ENCODE assay signal across 19 mouse cellular contexts in genomic region chr8:93842574-93842973, GRCm38 (mm10). TPM values are rescaled to one million over a fixed set of nuclear protein-coding genes. Genes with fewer than 3 reads are reported as not detected.
"Had no signal": no experiment of that assay in that cellular context is flagged by ENCODE, and none has a peak within 500 bp of the region (broad histone marks: within the 10 kb centered on the region; RNA-seq: fewer than 3 reads in every experiment).

No protein-coding gene starts in this region.

- H3K4me3 ChIP-seq: lung, embryonic 15.5 days; megakaryocyte, embryonic 14.5 days; midbrain, embryonic 12.5 days; midbrain, embryonic 15.5 days; neural tube, embryonic 12.5 days; stomach, embryonic 15.5 days had no signal

- DNase-seq: liver, postnatal 0 days; lung, adult 2 months; lung, postnatal 14 days; lung, postnatal 36 days; right cerebral cortex, postnatal 14 days; thymus, adult 2 months; thymus, postnatal 25 days; thymus, postnatal 4 days had no signal

- H3K27me3 ChIP-seq: lung, embryonic 15.5 days; midbrain, embryonic 15.5 days; neural tube, embryonic 12.5 days; stomach, embryonic 15.5 days had no signal

- H3K4me2 ChIP-seq: lung, embryonic 15.5 days; midbrain, embryonic 12.5 days; midbrain, embryonic 15.5 days; neural tube, embryonic 12.5 days; stomach, embryonic 15.5 days had no signal

- H3K9me3 ChIP-seq: lung, embryonic 15.5 days; megakaryocyte, embryonic 14.5 days; midbrain, embryonic 12.5 days; midbrain, embryonic 15.5 days; neural tube, embryonic 12.5 days; stomach, embryonic 15.5 days had no signal

- H3K9ac ChIP-seq: liver, postnatal 0 days; lung, embryonic 15.5 days; midbrain, embryonic 12.5 days; midbrain, embryonic 15.5 days; neural tube, embryonic 12.5 days; stomach, embryonic 15.5 days had no signal

- H3K27ac ChIP-seq: lung, embryonic 15.5 days; macrophage; midbrain, embryonic 12.5 days; neural tube, embryonic 12.5 days; stomach, embryonic 15.5 days; stomach, postnatal 0 days had no signal

- ATAC-seq: liver, postnatal 0 days; lung, postnatal 0 days; midbrain, embryonic 15.5 days had no signal

- H3K36me3 ChIP-seq: lung, embryonic 15.5 days; midbrain, embryonic 12.5 days; midbrain, embryonic 15.5 days; neural tube, embryonic 12.5 days; stomach, embryonic 15.5 days had no signal

RNA-seq across cellular contexts. Expression of gene Gnao1, which starts 32.8 kb away (rescaled TPM):
- total RNA-seq: megakaryocyte progenitor cell, adult 5-6 weeks; neutrophil, adult 5-6 weeks had no signal
- polyA plus RNA-seq: macrophage had no signal
